Mouse (Mus musculus) mesoderm, embryonic 11.5 days (tissue): Measurements from ENCODE around the gene Disp1.
A peak's percentile ranks its signal among the peaks of the same experiment; 100 is the strongest.

Experiments used
- DNase-seq: peaks from one replicate; pipeline ENCODE4 v3.0.0-alpha.2; 2012; ENCODE audit warnings: low read depth, low spot score

Gene Disp1

GRCm38 (mm10) chr1:183133440-183133839 is 87.9 kb downstream of the Disp1 start:
- no peak for DNase-seq

- DNase-seq: no peak
These were observed 94.1 kb downstream of the Disp1 start for GRCm38 (mm10) chr1:183127246-183127645.

GRCm38 (mm10) chr1:183123725-183124124 is 97.6 kb downstream of the Disp1 start:
- no peak for DNase-seq

GRCm38 (mm10) chr1:183120341-183120923 is 100.9 kb downstream of the Disp1 start:
- peak; percentile 63 for DNase-seq

GRCm38 (mm10) chr1:183117827-183118825 is 103.2 kb downstream of the Disp1 start:
- DNase-seq: no peak

GRCm38 (mm10) chr1:183116946-183117826 is 104.1 kb downstream of the Disp1 start:
- DNase-seq: no peak

GRCm38 (mm10) chr1:183116441-183116840 is 104.9 kb downstream of the Disp1 start:
- peak; percentile 51 for DNase-seq

- DNase-seq: no peak
These were observed 106.2 kb downstream of the Disp1 start for GRCm38 (mm10) chr1:183115076-183115475.

- no peak for DNase-seq
These were observed 106.8 kb downstream of the Disp1 start for GRCm38 (mm10) chr1:183114554-183114953.

GRCm38 (mm10) chr1:183113546-183113945 is 107.8 kb downstream of the Disp1 start:
- no peak for DNase-seq

GRCm38 (mm10) chr1:183107476-183107875 is 113.8 kb downstream of the Disp1 start:
- no peak for DNase-seq

- DNase-seq: no peak
These were observed 116.6 kb downstream of the Disp1 start for GRCm38 (mm10) chr1:183104696-183105095.

- no peak for DNase-seq
These were observed 118.5 kb downstream of the Disp1 start for GRCm38 (mm10) chr1:183102775-183103174.

- peak; percentile 73 for DNase-seq
These were observed 119.2 kb downstream of the Disp1 start for GRCm38 (mm10) chr1:183102153-183102552.

GRCm38 (mm10) chr1:183101371-183101770 is 120.0 kb downstream of the Disp1 start:
- no peak for DNase-seq

- no peak for DNase-seq
These were observed 121.1 kb downstream of the Disp1 start for GRCm38 (mm10) chr1:183100245-183100644.

- DNase-seq: no peak
These were observed 121.6 kb downstream of the Disp1 start for GRCm38 (mm10) chr1:183099686-183100085.

GRCm38 (mm10) chr1:183097606-183098005 is 123.7 kb downstream of the Disp1 start:
- DNase-seq: no peak

- no peak for DNase-seq
These were observed 125.8 kb downstream of the Disp1 start for GRCm38 (mm10) chr1:183095454-183096088.

- no peak for DNase-seq
These were observed 129.0 kb downstream of the Disp1 start for GRCm38 (mm10) chr1:183092296-183092695.

GRCm38 (mm10) chr1:183091203-183091602 is 130.1 kb downstream of the Disp1 start:
- no peak for DNase-seq
